ENCODE assay signal across 21 mouse cellular contexts in genomic region chr11:94697703-94698464, GRCm38 (mm10). TPM values are rescaled to one million over a fixed set of nuclear protein-coding genes. Genes with fewer than 3 reads are reported as not detected.
DNase-seq lines count a peak whose midpoint lies in the region.
"Had no signal": no experiment of that assay in that cellular context is flagged by ENCODE, and none has a peak within 500 bp of the region (broad histone marks: within the 10 kb centered on the region; RNA-seq: fewer than 3 reads in every experiment).

No protein-coding gene starts in this region.

- H3K27ac ChIP-seq in heart, embryonic 10.5 days, result no peak overlapping the region
- H3K27ac ChIP-seq: kidney, postnatal 0 days; limb, embryonic 10.5 days; liver, embryonic 13.5 days had no signal

- no peak overlapping the region for H3K4me3 ChIP-seq in heart, embryonic 10.5 days
- H3K4me3 ChIP-seq: limb, embryonic 10.5 days; liver, embryonic 13.5 days had no signal

- peaks cover 21% of the 10 kb centered on the region for H3K4me1 ChIP-seq in heart, embryonic 10.5 days
- H3K4me1 ChIP-seq: liver, embryonic 13.5 days had no signal

- 37% methylated on average over 13 of the region's 13 CpGs for WGBS in heart, embryonic 10.5 days

- peak; percentile 30 to 38 for DNase-seq in spleen, postnatal 36 days (ENCODE audit: low spot score in 2 of 2)
- DNase-seq in spleen, postnatal 4 days (ENCODE audit: low spot score in 2 of 2), result no peak
- DNase-seq in T-cell, adult 2 months (ENCODE audit: low spot score), result peak; percentile 87
- DNase-seq in natural killer cell, adult 2 months (ENCODE audit: low spot score in 2 of 2), result peak; percentile 36 to 44
- no peak for DNase-seq in left cerebral cortex, adult 8-10 months (ENCODE audit: low spot score in 2 of 2)
- no peak for DNase-seq in cerebellum, postnatal 10 days
- no peak for DNase-seq in heart, embryonic 10.5 days (ENCODE audit: low spot score)
- DNase-seq: cerebellum, adult 18-20 months; forebrain, postnatal 0 days; gastrocnemius, postnatal 10 days; liver, embryonic 13.5 days; lung, postnatal 36 days had no signal

- no peaks in the 10 kb centered on the region for H3K36me3 ChIP-seq in heart, embryonic 10.5 days
- H3K36me3 ChIP-seq: G1E; limb, embryonic 10.5 days; liver, embryonic 13.5 days had no signal

- no peaks in the 10 kb centered on the region for H3K27me3 ChIP-seq in heart, embryonic 10.5 days (ENCODE audit: insufficient read depth, poor library complexity, severe bottlenecking)

- no peaks in the 10 kb centered on the region for H3K9me3 ChIP-seq in heart, embryonic 10.5 days
- H3K9me3 ChIP-seq: G1E; limb, embryonic 10.5 days; liver, embryonic 13.5 days had no signal

RNA-seq across cellular contexts. Expression of gene Gm11541, which starts 6.4 kb away (rescaled TPM):
- not detected for total RNA-seq in left cerebral cortex, adult 8-10 months (2022)
- not detected in 2 replicates for polyA plus RNA-seq in heart, embryonic 10.5 days (2016; fragmentation: Nextera tagmentation; extraction: Ambion mirVana)
- total RNA-seq: forebrain, postnatal 0 days; gastrocnemius, postnatal 10 days; heart, adult 8-10 months; heart, postnatal 25 days; layer of hippocampus, postnatal 10 days; monocyte, adult 5-6 weeks; neutrophil, adult 5-6 weeks had no signal
- polyA plus RNA-seq: forebrain, postnatal 0 days; G1E; limb, embryonic 10.5 days; liver, embryonic 13.5 days had no signal

RNA-seq across cellular contexts. Expression of gene Xylt2, which starts 20.6 kb away (rescaled TPM):
- 10 to 100 TPM; 25.9 to 27.8 (median 26.7) TPM for total RNA-seq in left cerebral cortex, adult 8-10 months (2022)
- polyA plus RNA-seq in heart, embryonic 10.5 days (2016; fragmentation: Nextera tagmentation; extraction: Ambion mirVana), result 16.7 and 17.4 TPM in 2 replicates

RNA-seq across cellular contexts. Expression of gene Cdc34b, which starts 43.7 kb away (rescaled TPM):
- under 1 TPM in 2 of 4 experiments, not detected in 2; 0.27 to 0.51 TPM for total RNA-seq in left cerebral cortex, adult 8-10 months (2022)
- polyA plus RNA-seq in heart, embryonic 10.5 days (2016; fragmentation: Nextera tagmentation; extraction: Ambion mirVana), result 0.16 TPM in 1 of 2 replicates, not detected in the other
- total RNA-seq: forebrain, postnatal 0 days; monocyte, adult 5-6 weeks; neutrophil, adult 5-6 weeks had no signal
- polyA plus RNA-seq: forebrain, postnatal 0 days; G1E; intestine, embryonic 14.5 days had no signal

RNA-seq across cellular contexts. Expression of gene Eme1, which starts 44.1 kb away (rescaled TPM):
- under 1 TPM in 1 of 4 experiments, not detected in 3; 0.19 TPM for total RNA-seq in left cerebral cortex, adult 8-10 months (2022)
- polyA plus RNA-seq in heart, embryonic 10.5 days (2016; fragmentation: Nextera tagmentation; extraction: Ambion mirVana), result 24.7 and 33.4 TPM in 2 replicates
- total RNA-seq: monocyte, adult 5-6 weeks had no signal

RNA-seq across cellular contexts. Expression of gene Mrpl27, which starts 44.3 kb away (rescaled TPM):
- 10 to 100 TPM; 62.7 to 75.7 (median 69.0) TPM for total RNA-seq in left cerebral cortex, adult 8-10 months (2022)
- polyA plus RNA-seq in heart, embryonic 10.5 days (2016; fragmentation: Nextera tagmentation; extraction: Ambion mirVana), result 139 and 141 TPM in 2 replicates

Comparison
In these comparisons a context has a peak if more than half of its experiments do, and no peak if none do; other contexts are left out.
1. DNase-seq: peak in spleen, postnatal 36 days (2 of 2), T-cell, adult 2 months (single experiment) and natural killer cell, adult 2 months (2 of 2); none in spleen, postnatal 4 days (0 of 2), left cerebral cortex, adult 8-10 months (0 of 2), cerebellum, postnatal 10 days (0 of 2) and heart, embryonic 10.5 days (single experiment).